In genomic region chr16:95902177-95902576, GRCm38 (mm10) we compare ENCODE assay signal across 1 mouse cellular context.
TF ChIP-seq lines count a peak whose summit lies in the region.

No protein-coding gene starts in this region.

TF ChIP-seq in CH12.LX, 34 proteins besides CTCF, POLR2A, EP300 and RAD21 (continued from another document):
- TF ChIP-seq UBTF (IDR thresholded peaks at IDR 0.05; ENCODE audit: low read depth, low read length), result no peak
- no peak for TF ChIP-seq KAT2A (IDR thresholded peaks at IDR 0.05; ENCODE audit: insufficient replicate concordance, low read length)
- TF ChIP-seq MAZ (IDR thresholded peaks at IDR 0.05; ENCODE audit: low read depth, low read length), result peak; percentile 72; the same call in 1 of the 2 replicates
- no peak for TF ChIP-seq TBP (conservative IDR thresholded peaks at IDR 0.05; ENCODE audit: low read depth, low read length)
- peak; percentile 74 for TF ChIP-seq USF2 (conservative IDR thresholded peaks at IDR 0.05; ENCODE audit: low read depth, low read length)
TF ChIP-seq in CH12.LX: peak in this region for 21.
